Mouse (Mus musculus) thymus, adult 2 months (tissue): ENCODE measurements at regions not wholly inside any gene's neighbourhood (a gene's known extent, or its start where the extent isn't known, plus 50 kb on each side); places are given as distances from the start of the nearest gene placed in this dataset.

Experiments
- DNase-seq: peaks from one replicate; pipeline ENCODE4 v3.0.0; 2021
- H3K27ac ChIP-seq: fragments of 200-500 bp; 2 replicates; pipeline ENCODE4 v1.5.1; 2012; ENCODE audit warnings: low read length, control low read depth; ENCODE audit not compliant: control insufficient read depth, insufficient read depth
- H3K27me3 ChIP-seq: fragments of 200-500 bp; 2 replicates; pipeline ENCODE4 v1.6.1; 2012; ENCODE audit warnings: mild to moderate bottlenecking, low read length, moderate library complexity, mixed read lengths; ENCODE audit not compliant: control insufficient read depth, insufficient read depth
- H3K36me3 ChIP-seq: fragments of 200-500 bp; 2 replicates; pipeline ENCODE4 v1.6.1; 2012; ENCODE audit warnings: mild to moderate bottlenecking, low read length, moderate library complexity; ENCODE audit not compliant: control insufficient read depth, insufficient read depth
- H3K4me1 ChIP-seq: fragments of 200-500 bp; replicated peaks from 2 replicates; pipeline ENCODE4 v1.6.1; 2012; ENCODE audit warnings: low read length; ENCODE audit not compliant: control insufficient read depth, insufficient read depth
- H3K4me3 ChIP-seq: fragments of 200-500 bp; 2 replicates; pipeline ENCODE4 v1.5.1; 2012; ENCODE audit warnings: mild to moderate bottlenecking, low read length, control low read depth, moderate library complexity; ENCODE audit not compliant: control insufficient read depth, insufficient read depth
- CTCF ChIP-seq: fragments of 200-500 bp; IDR thresholded peaks from 2 replicates; pipeline ENCODE4 v1.5.1; 2012; ENCODE audit warnings: mild to moderate bottlenecking, control low read depth, low read length, moderate library complexity, borderline replicate concordance; ENCODE audit not compliant: control insufficient read depth, poor library complexity, insufficient read depth; ENCODE audit errors: extremely low read depth
- POLR2A ChIP-seq: fragments of 200-500 bp; IDR thresholded peaks from 2 replicates; pipeline ENCODE4 v1.6.1; 2012; ENCODE audit warnings: mild to moderate bottlenecking, low read length, control low read depth, moderate library complexity; ENCODE audit not compliant: control insufficient read depth, poor library complexity, insufficient read depth; ENCODE audit errors: extremely low read depth
- WGBS: fragments of 180-500 bp; shearing (Covaris S2); methylation state at CpG from one replicate; pipeline ENCODE4 v1.1.7; 2018; 5-methylcytosine and 5-hydroxymethylcytosine counted together

- H3K36me3 ChIP-seq, result no peaks in the 10 kb centered on the region
- no peaks in the 10 kb centered on the region for H3K27me3 ChIP-seq
- H3K27ac ChIP-seq, result no peak overlapping the region
- TF ChIP-seq POLR2A (no peak), CTCF (no peak)
- peaks cover 20% of the 10 kb centered on the region for H3K4me1 ChIP-seq
- H3K4me3 ChIP-seq, result no peak overlapping the region
- WGBS, result 63% methylated on average over 4 of the region's 4 CpGs
- no peak for DNase-seq
Observed at GRCm38 (mm10) chr12:54264418-54264733, 60.7 kb upstream of the Egln3 start.

DNA sequence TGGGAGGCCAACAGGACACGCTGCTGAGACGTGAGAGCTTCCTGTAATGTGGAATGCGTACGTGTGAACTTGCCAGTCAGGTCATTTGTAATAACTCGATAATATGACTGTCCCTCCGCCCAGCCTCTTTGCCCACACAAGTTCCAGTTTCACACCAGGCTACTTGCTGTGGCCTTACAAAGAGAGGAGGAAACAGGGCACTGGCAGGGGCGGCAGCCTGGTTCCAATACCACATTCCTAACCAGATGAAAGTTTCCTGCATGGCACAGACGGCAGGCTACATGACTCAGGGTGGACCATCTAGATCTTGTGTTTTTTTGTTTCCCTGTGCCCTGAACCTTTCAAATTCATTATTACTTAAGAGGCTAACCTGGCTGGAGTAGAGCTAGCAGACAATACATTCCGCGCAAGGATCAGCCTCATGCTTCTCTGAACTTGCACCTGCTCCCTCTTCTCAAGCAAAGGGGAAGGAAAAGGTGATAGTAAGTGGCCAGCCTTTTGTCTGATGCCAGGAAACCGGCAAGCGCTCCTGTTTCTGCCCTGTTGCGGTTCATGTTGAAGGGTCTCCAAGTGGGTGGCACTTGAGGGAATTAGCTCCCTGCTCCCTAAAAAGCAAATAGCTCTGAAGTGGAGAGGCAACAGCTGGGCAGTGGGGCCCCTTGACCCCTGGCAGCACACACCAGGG is 60.2 kb upstream of the Egln3 start:
- no peak for TF ChIP-seq CTCF
- TF ChIP-seq POLR2A, result no peak
- Histone ChIP-seq H3K4me3 (no peak overlapping the region), H3K36me3 (no peaks in the 10 kb centered on the region), H3K27ac (no peak overlapping the region), H3K27me3 (no peaks in the 10 kb centered on the region), H3K4me1 (peaks cover 18% of the 10 kb centered on the region)
- no peak for DNase-seq
- WGBS, result 42% methylated on average over 13 of the region's 13 CpGs

GRCm38 (mm10) chr12:54262236-54263005 is 58.8 kb upstream of the Egln3 start:
- H3K4me3 ChIP-seq, result no peak overlapping the region
- H3K27me3 ChIP-seq, result no peaks in the 10 kb centered on the region
- no peaks in the 10 kb centered on the region for H3K36me3 ChIP-seq
- H3K4me1 ChIP-seq, result peaks cover 15% of the 10 kb centered on the region
- 96% methylated on average over 11 of the region's 11 CpGs for WGBS
- DNase-seq, result no peak
- no peak overlapping the region for H3K27ac ChIP-seq
- no peak for TF ChIP-seq POLR2A
- no peak for TF ChIP-seq CTCF

DNA sequence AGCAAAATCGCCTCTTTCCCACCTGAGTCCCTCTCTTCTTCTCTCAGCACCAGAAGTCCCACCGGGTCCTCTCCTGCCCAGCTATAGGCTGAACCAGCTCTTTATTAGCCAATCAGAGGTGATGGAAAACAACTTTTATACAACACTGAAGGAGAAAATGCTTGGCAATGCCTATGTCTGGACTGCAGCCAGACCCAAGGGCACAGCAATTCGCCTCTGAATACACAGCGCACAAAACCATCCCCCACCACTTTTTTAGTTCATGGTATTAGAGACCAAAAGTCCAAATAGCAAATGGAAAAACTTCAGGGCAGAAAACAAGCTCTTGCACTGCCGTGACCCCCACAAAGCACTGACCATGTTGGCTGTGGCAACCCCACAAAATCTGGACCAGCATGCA is 57.8 kb upstream of the Egln3 start:
- WGBS, result 98% methylated on average over 5 of the region's 5 CpGs
- H3K27ac ChIP-seq, result no peak overlapping the region

GRCm38 (mm10) chr12:54260502-54260901 is 56.8 kb upstream of the Egln3 start:
- H3K27ac ChIP-seq, result no peak overlapping the region
- DNase-seq, result no peak
- no peaks in the 10 kb centered on the region for H3K36me3 ChIP-seq
- H3K27me3 ChIP-seq, result no peaks in the 10 kb centered on the region
- no peak overlapping the region for H3K4me3 ChIP-seq
- peaks cover 19% of the 10 kb centered on the region for H3K4me1 ChIP-seq
- 61% methylated on average over 6 of the region's 6 CpGs for WGBS
- no peak for TF ChIP-seq POLR2A
- TF ChIP-seq CTCF, result no peak

More for the DNA sequence above, 57.8 kb upstream of the Egln3 start:
- Histone ChIP-seq H3K4me1 (peaks cover 19% of the 10 kb centered on the region), H3K4me3 (no peak overlapping the region), H3K27me3 (no peaks in the 10 kb centered on the region), H3K36me3 (no peaks in the 10 kb centered on the region)
- DNase-seq, result no peak
- TF ChIP-seq CTCF, result no peak
- TF ChIP-seq POLR2A, result no peak

GRCm38 (mm10) chr12:54257776-54258433 is 54.2 kb upstream of the Egln3 start:
- Histone ChIP-seq H3K27ac (no peak overlapping the region), H3K36me3 (no peaks in the 10 kb centered on the region), H3K4me3 (no peak overlapping the region), H3K4me1 (peaks cover 8% of the 10 kb centered on the region), H3K27me3 (no peaks in the 10 kb centered on the region)
- TF ChIP-seq POLR2A (no peak), CTCF (no peak)
- DNase-seq, result no peak
- WGBS, result 82% methylated on average over 7 of the region's 7 CpGs
